Mouse (Mus musculus) spleen, adult 2 months (tissue): ENCODE results near the gene 4930524J08Rik. TPM values are rescaled to one million over a fixed set of nuclear protein-coding genes. Genes with fewer than 3 reads are reported as not detected.

Source experiments
- DNase-seq, 2 experiments: peaks; one replicate each; pipeline versions ENCODE4 v3.0.0 to v3.0.0-alpha.2; 2012 to 2021; ENCODE audit warnings: low spot score in 2 of 2, low read depth in 1 of 2
- H3K27ac ChIP-seq: fragments of 200-500 bp; 2 replicates; pipeline ENCODE4 v1.5.1; 2012; ENCODE audit warnings: low read length, inconsistent platforms; ENCODE audit not compliant: insufficient read depth
- H3K27me3 ChIP-seq: fragments of 200-500 bp; 2 replicates; pipeline ENCODE4 v1.6.1; 2012; ENCODE audit warnings: mild to moderate bottlenecking, moderate library complexity, low read length, inconsistent platforms; ENCODE audit not compliant: control insufficient read depth, insufficient read depth
- H3K36me3 ChIP-seq: fragments of 200-500 bp; 2 replicates; pipeline ENCODE4 v1.6.1; 2012; ENCODE audit warnings: mild to moderate bottlenecking, low read length, inconsistent platforms; ENCODE audit not compliant: control insufficient read depth, insufficient read depth
- H3K4me1 ChIP-seq: fragments of 200-500 bp; 2 replicates; pipeline ENCODE4 v1.6.1; 2011; ENCODE audit warnings: inconsistent platforms; ENCODE audit not compliant: control insufficient read depth, insufficient read depth, insufficient read length
- H3K4me3 ChIP-seq: fragments of 200-500 bp; 2 replicates; pipeline ENCODE4 v1.5.1; 2011; ENCODE audit warnings: mild to moderate bottlenecking, inconsistent platforms; ENCODE audit not compliant: insufficient read depth, insufficient read length; ENCODE audit errors: extremely low read depth
- CTCF ChIP-seq: fragments of 200-500 bp; IDR thresholded peaks from 2 replicates; pipeline ENCODE4 v1.5.1; 2011; ENCODE audit warnings: mild to moderate bottlenecking, inconsistent platforms; ENCODE audit not compliant: insufficient read depth, insufficient read length, insufficient replicate concordance; ENCODE audit errors: extremely low read depth
- POLR2A ChIP-seq: fragments of 200-500 bp; IDR thresholded peaks from 2 replicates; pipeline ENCODE4 v1.6.1; 2011; ENCODE audit warnings: low read depth, low read length, inconsistent platforms
- WGBS: fragments of 180-500 bp; shearing (Covaris S2); methylation state at CpG from one replicate; pipeline ENCODE4 v1.1.7; 2018; 5-methylcytosine and 5-hydroxymethylcytosine counted together
- polyA plus RNA-seq: library from polyadenylated mRNA; depleted of rRNA; stranded (reverse); fragments of >200 nt; gene quantifications from 2 replicates; pipeline ENCODE4 v1.2.3, GENCODE M21; 2012; rRNA removed

The 4930524J08Rik gene
- polyA plus RNA-seq, result 2.2 and 2.4 TPM in 2 replicates

GRCm38 (mm10) chr5:99978699-99979442 lies at the start of gene 4930524J08Rik, which contains the start of gene Hnrnpd:
Gene 4930524J08Rik (plus strand): TSS chr5:99979061.
Gene Hnrnpd (minus strand): TSS chr5:99978938.
- peaks cover 11% of the 10 kb centered on the region for H3K4me1 ChIP-seq
- no peaks in the 10 kb centered on the region for H3K27me3 ChIP-seq
- no peaks in the 10 kb centered on the region for H3K36me3 ChIP-seq
- no peak for TF ChIP-seq CTCF
- TF ChIP-seq POLR2A, result peak; percentile 72
- H3K27ac ChIP-seq, result peak within 1 kb of the TSS; percentile 97
- under 1% methylated on average over 96 of the region's 97 CpGs for WGBS
- H3K4me3 ChIP-seq, result peak within 1 kb of the TSS; percentile 89
- peak; percentile 89 to 90 for DNase-seq

GRCm38 (mm10) chr5:99931910-99932309 lies 47.0 kb upstream of the 4930524J08Rik start:
- H3K36me3 ChIP-seq, result no peaks in the 10 kb centered on the region
- no peaks in the 10 kb centered on the region for H3K4me1 ChIP-seq
- no peak for DNase-seq
- no peaks in the 10 kb centered on the region for H3K27me3 ChIP-seq
- TF ChIP-seq POLR2A (no peak), CTCF (no peak)
- WGBS, result 83% methylated on average over 6 of the region's 6 CpGs
- H3K27ac ChIP-seq, result no peak overlapping the region
- no peak overlapping the region for H3K4me3 ChIP-seq

GRCm38 (mm10) chr5:99939440-99939839 lies 39.4 kb upstream of the 4930524J08Rik start:
- H3K27me3 ChIP-seq, result no peaks in the 10 kb centered on the region
- no peak overlapping the region for H3K27ac ChIP-seq
- WGBS, result 94% methylated on average over 3 of the region's 3 CpGs
- no peak for DNase-seq
- H3K4me3 ChIP-seq, result no peak overlapping the region
- TF ChIP-seq CTCF (no peak), POLR2A (no peak)
- no peaks in the 10 kb centered on the region for H3K36me3 ChIP-seq
- no peaks in the 10 kb centered on the region for H3K4me1 ChIP-seq

- TF ChIP-seq CTCF (no peak), POLR2A (no peak)
- no peak overlapping the region for H3K27ac ChIP-seq
- no peak for DNase-seq
- no peaks in the 10 kb centered on the region for H3K27me3 ChIP-seq
- H3K4me3 ChIP-seq, result no peak overlapping the region
- no peaks in the 10 kb centered on the region for H3K4me1 ChIP-seq
- H3K36me3 ChIP-seq, result no peaks in the 10 kb centered on the region
- 82% methylated on average over 10 of the region's 10 CpGs for WGBS
Observed at GRCm38 (mm10) chr5:99941273-99941672, 37.6 kb upstream of the 4930524J08Rik start.

- Histone ChIP-seq H3K27ac (no peak overlapping the region), H3K36me3 (no peaks in the 10 kb centered on the region), H3K27me3 (no peaks in the 10 kb centered on the region), H3K4me1 (no peaks in the 10 kb centered on the region), H3K4me3 (no peak overlapping the region)
- WGBS, result 89% methylated on average over 10 of the region's 10 CpGs
- DNase-seq, result no peak
- no peak for TF ChIP-seq POLR2A
- TF ChIP-seq CTCF, result no peak
Observed at GRCm38 (mm10) chr5:99941776-99942502, 36.9 kb upstream of the 4930524J08Rik start.

GRCm38 (mm10) chr5:99952513-99952912 lies 26.3 kb upstream of the 4930524J08Rik start:
- WGBS, result 94% methylated on average over 5 of the region's 5 CpGs
- H3K27ac ChIP-seq, result no peak overlapping the region
- no peak for TF ChIP-seq CTCF
- TF ChIP-seq POLR2A, result no peak
- DNase-seq, result no peak
- peaks cover 1% of the 10 kb centered on the region; the same call in 1 of the 2 replicates for H3K36me3 ChIP-seq
- no peak overlapping the region for H3K4me3 ChIP-seq
- H3K27me3 ChIP-seq, result no peaks in the 10 kb centered on the region
- H3K4me1 ChIP-seq, result no peaks in the 10 kb centered on the region
